Mouse (Mus musculus) heart, postnatal 0 days (tissue): Measurements from ENCODE around the gene Rnf216.

Source experiments
- CTCF ChIP-seq: IDR thresholded peaks from 2 replicates; pipeline ENCODE4 v1.5.1; 2016; ENCODE audit warnings: antibody characterized with exemption, control low read depth, low read depth
- EP300 ChIP-seq: IDR thresholded peaks from 2 replicates; pipeline ENCODE4 v1.6.1; 2016; ENCODE audit warnings: antibody characterized with exemption, low read depth

GRCm38 (mm10) chr5:143130342-143130741, 17.5 kb upstream of the Rnf216 start:
- TF ChIP-seq CTCF (no peak), EP300 (no peak)
